Mouse (Mus musculus) Patski (cell line): ENCODE results near the gene Gstm3. TPM values are rescaled to one million over a fixed set of nuclear protein-coding genes. Genes with fewer than 3 reads are reported as not detected.

Experiments
- ATAC-seq: fragments of 100-300 bp; one replicate; pipeline ENCODE4 v1.8.0; 2021
- CTCF ChIA-PET: fragments of 350-600 bp; sonication (Branson Sonifier 250); formaldehyde crosslinking; loops from one replicate; lab custom pipeline; 2022; ENCODE audit warnings: inconsistent platforms; lab: Charles Lee
- POLR2A ChIA-PET: fragments of 350-600 bp; sonication (Branson Sonifier 250); formaldehyde crosslinking; loops from one replicate; lab custom pipeline; 2022; ENCODE audit warnings: antibody characterized with exemption, inconsistent platforms; lab: Charles Lee
- DNase-seq: peaks from one replicate; pipeline ENCODE4 v3.0.0-alpha.2; 2011; ENCODE audit warnings: low read depth, low spot score
- H3K27me3 ChIP-seq: fragments of 371-371 bp; one replicate; pipeline ENCODE4 v1.5.1; 2021
- CTCF ChIP-seq: fragments of 100-300 bp; IDR thresholded peaks from one replicate; pipeline ENCODE4 v1.5.1; 2021
- in situ Hi-C: fragments of 300-500 bp; cut with MboI; formaldehyde crosslinking; loops from 3 replicates; pipeline ENCODE4 v1.11.1; 2018; ENCODE audit warnings: low pct_unique_long_range_greater_than_20kb, mixed read lengths
- polyA plus RNA-seq: library from polyadenylated mRNA; unstranded; gene quantifications from one replicate; pipeline ENCODE4 v1.2.3, GENCODE M21; 2021

Gene Gstm3
- polyA plus RNA-seq, 1 experiment from 2014 or later, result not detected

- in situ Hi-C loops, result loop anchor here (5.0 kb wide), 2 partner anchors 123 to 208 kb away; partner anchors contain the start of gene Gnai3
- no peaks in the 10 kb centered on the region for H3K27me3 ChIP-seq
- POLR2A ChIA-PET, result interaction anchor here (1.0 to 1.4 kb wide), 4 partner anchors 8 to 110 kb away, joined by 3 to 4 read pairs (median 4); partner anchors contain the start of gene Gstm7
- peak; percentile 99 for TF ChIP-seq CTCF
- ATAC-seq, result peak; percentile 85
- CTCF ChIA-PET, result interaction anchor here (0.7 to 5.3 kb wide), 15 partner anchors 9 to 208 kb away, joined by 3 to 25 read pairs (median 7); partner anchors contain the start of genes Gstm1 and Gstm7
- peak; percentile 82 for DNase-seq
Observed at GRCm38 (mm10) chr3:107939403-107939802, 29.7 kb downstream of the Gstm3 start.

GRCm38 (mm10) chr3:107935888-107936287 is 33.2 kb downstream of the Gstm3 start:
- ChIA-PET POLR2A (no interaction called here), CTCF (interaction anchor here (1.0 kb wide), 1 partner anchor 17 kb away, joined by 3 read pairs; no protein-coding TSS in a partner anchor)
- no peak for TF ChIP-seq CTCF
- no peaks in the 10 kb centered on the region for H3K27me3 ChIP-seq
- no peak for DNase-seq
- ATAC-seq, result no peak
- in situ Hi-C loops, result loop anchor here (5.0 kb wide), 2 partner anchors 126 to 211 kb away; partner anchors contain the start of gene Gnai3

- in situ Hi-C loops, result loop anchor here (5.0 kb wide), 2 partner anchors 127 to 212 kb away; partner anchors contain the start of gene Gnai3
- DNase-seq (no peak), ATAC-seq (no peak)
- no peaks in the 10 kb centered on the region for H3K27me3 ChIP-seq
- no peak for TF ChIP-seq CTCF
- CTCF ChIA-PET, result interaction anchor here (1.0 kb wide), 1 partner anchor 11 kb away, joined by 3 read pairs; no protein-coding TSS in a partner anchor
- POLR2A ChIA-PET, result no interaction called here
Observed at GRCm38 (mm10) chr3:107935268-107935667, 33.8 kb downstream of the Gstm3 start.

- TF ChIP-seq CTCF, result no peak
- POLR2A ChIA-PET, result interaction anchor here (0.9 to 1.0 kb wide), 2 partner anchors 8 to 84 kb away, joined by 3 to 4 read pairs; no protein-coding TSS in a partner anchor
- in situ Hi-C loops, result no loop called here
- CTCF ChIA-PET, result interaction anchor here (0.7 to 7.9 kb wide), 11 partner anchors 8 to 156 kb away, joined by 3 to 71 read pairs (median 5); partner anchors contain the start of genes Gstm1 and Gstm6
- H3K27me3 ChIP-seq, result no peaks in the 10 kb centered on the region
- no peak for DNase-seq
- ATAC-seq, result no peak
Observed at GRCm38 (mm10) chr3:107932128-107932527, 37.0 kb downstream of the Gstm3 start.

- ATAC-seq, result peak; percentile 68
- POLR2A ChIA-PET, result interaction anchor here (0.6 to 1.0 kb wide), 3 partner anchors 8 to 128 kb away, joined by 3 to 4 read pairs (median 3); no protein-coding TSS in a partner anchor
- TF ChIP-seq CTCF, result no peak
- in situ Hi-C loops, result no loop called here
- CTCF ChIA-PET, result interaction anchor here (0.8 to 7.9 kb wide), 13 partner anchors 8 to 157 kb away, joined by 3 to 71 read pairs (median 5); partner anchors contain the start of genes Gstm1 and Gstm6
- DNase-seq, result peak; percentile 93
- H3K27me3 ChIP-seq, result no peaks in the 10 kb centered on the region
Observed at GRCm38 (mm10) chr3:107931670-107932069, 37.4 kb downstream of the Gstm3 start, which contains the start of gene Gstm7. Gene Gstm7, minus strand, starts transcription at chr3:107931817.

- TF ChIP-seq CTCF, result no peak
- ChIA-PET POLR2A (interaction anchor here (0.5 to 1.0 kb wide), 4 partner anchors 9 to 128 kb away, joined by 3 to 4 read pairs (median 4); no protein-coding TSS in a partner anchor), CTCF (interaction anchor here (0.8 to 7.9 kb wide), 14 partner anchors 9 to 157 kb away, joined by 3 to 71 read pairs (median 4); partner anchors contain the start of genes Gstm1 and Gstm6)
- in situ Hi-C loops, result no loop called here
- ATAC-seq (no peak), DNase-seq (no peak)
- H3K27me3 ChIP-seq, result no peaks in the 10 kb centered on the region
Observed at GRCm38 (mm10) chr3:107931134-107931533, 37.9 kb downstream of the Gstm3 start.

- in situ Hi-C loops, result no loop called here
- no peak for ATAC-seq
- POLR2A ChIA-PET, result no interaction called here
- DNase-seq, result no peak
- CTCF ChIA-PET, result interaction anchor here (1.2 to 7.9 kb wide), 7 partner anchors 10 to 359 kb away, joined by 3 to 71 read pairs (median 4); no protein-coding TSS in a partner anchor
- TF ChIP-seq CTCF, result no peak
- no peaks in the 10 kb centered on the region for H3K27me3 ChIP-seq
Observed at GRCm38 (mm10) chr3:107929731-107930130, 39.4 kb downstream of the Gstm3 start.

GRCm38 (mm10) chr3:107929243-107929642 is 39.8 kb downstream of the Gstm3 start:
- no peak for TF ChIP-seq CTCF
- POLR2A ChIA-PET, result interaction anchor here (0.7 kb wide), 1 partner anchor 11 kb away, joined by 4 read pairs; no protein-coding TSS in a partner anchor
- in situ Hi-C loops, result no loop called here
- no peak for ATAC-seq
- H3K27me3 ChIP-seq, result no peaks in the 10 kb centered on the region
- DNase-seq, result no peak
- CTCF ChIA-PET, result interaction anchor here (1.4 to 7.9 kb wide), 5 partner anchors 11 to 218 kb away, joined by 3 to 71 read pairs (median 4); no protein-coding TSS in a partner anchor

- ChIA-PET CTCF (interaction anchor here (1.4 to 7.9 kb wide), 4 partner anchors 11 to 133 kb away, joined by 3 to 71 read pairs (median 12); no protein-coding TSS in a partner anchor), POLR2A (interaction anchor here (0.7 kb wide), 1 partner anchor 10 kb away, joined by 4 read pairs; no protein-coding TSS in a partner anchor)
- in situ Hi-C loops, result no loop called here
- no peak for DNase-seq
- no peaks in the 10 kb centered on the region for H3K27me3 ChIP-seq
- TF ChIP-seq CTCF, result no peak
- ATAC-seq, result no peak
Observed at GRCm38 (mm10) chr3:107928691-107929090, 40.4 kb downstream of the Gstm3 start.

GRCm38 (mm10) chr3:107927841-107928240 is 41.2 kb downstream of the Gstm3 start:
- in situ Hi-C loops, result no loop called here
- DNase-seq (peak; percentile 44), ATAC-seq (peak; percentile 44)
- ChIA-PET POLR2A (no interaction called here), CTCF (interaction anchor here (1.1 to 7.9 kb wide), 6 partner anchors 10 to 220 kb away, joined by 3 to 71 read pairs (median 4); partner anchors contain the start of gene Gstm1)
- no peak for TF ChIP-seq CTCF
- H3K27me3 ChIP-seq, result no peaks in the 10 kb centered on the region
